Mouse (Mus musculus): ENCODE results near the gene Obp1b.
"Not testable (repeated sequence)": the region's sequence is repeated elsewhere in the genome, so short reads cannot be mapped to it uniquely, and the experiment has no call there.

Gene Obp1b

GRCm38 (mm10) chrX:78186477-78186876 is at the start of gene Obp1b:
Obp1b (plus strand) TSS chrX:78186777.
- DNase-seq (ENCODE audit: inconsistent age in 2 of 2, low spot score in 1 of 2) = not testable (repeated sequence)

GRCm38 (mm10) chrX:78202220-78202619 is 15.6 kb downstream of the Obp1b start:
- not testable (repeated sequence) for DNase-seq (ENCODE audit: inconsistent age in 2 of 2, low spot score in 1 of 2)

GRCm38 (mm10) chrX:78202829-78203228 is 16.3 kb downstream of the Obp1b start:
- no peak for DNase-seq (ENCODE audit: inconsistent age in 2 of 2, low spot score in 1 of 2)

All from adrenal gland, adult (tissue).